Mouse (Mus musculus): ENCODE data around the gene Gm11627. TPM values are rescaled to one million over a fixed set of nuclear protein-coding genes. Genes with fewer than 3 reads are reported as not detected.

The Gm11627 gene
- polyA plus RNA-seq, 1 experiment: 1.9 TPM

- Histone ChIP-seq H3ac (ENCODE audit: control insufficient read depth, insufficient read length) (no peak overlapping the region), H3K4me2 (ENCODE audit: low read depth) (peak overlapping the region; percentile 90), H3K79me2 (ENCODE audit: control insufficient read depth, insufficient read depth) (peaks cover 29% of the 10 kb centered on the region), H3K4me3 (peak overlapping the region; percentile 38), H3K27me3 (ENCODE audit: control insufficient read depth, insufficient read depth, insufficient read length) (no peaks in the 10 kb centered on the region), H3K36me3 (ENCODE audit: control insufficient read depth, insufficient read depth) (no peaks in the 10 kb centered on the region)
- TF ChIP-seq POLR2AphosphoS2 (IDR thresholded peaks at IDR 0.05; ENCODE audit: insufficient read length, low read depth): no peak
- no peak for TF ChIP-seq MYOG (IDR thresholded peaks at IDR 0.05; ENCODE audit: control insufficient read depth in 1 of 3, insufficient read depth in 1 of 3, insufficient read length in 2 of 3, low read depth in 2 of 3)
- TF ChIP-seq USF1 (IDR thresholded peaks at IDR 0.05; ENCODE audit: low read depth): no peak
- TF ChIP-seq TCF3 (IDR thresholded peaks at IDR 0.05; ENCODE audit: insufficient read length, low read depth): no peak
- TF ChIP-seq MYOD1 (IDR thresholded peaks at IDR 0.05; ENCODE audit: control insufficient read depth in 1 of 3, insufficient read length in 2 of 3, low read depth in 2 of 3): no peak
- no peak for TF ChIP-seq SRF (IDR thresholded peaks at IDR 0.05; ENCODE audit: control insufficient read depth, insufficient read length, low read depth)
- no peak for TF ChIP-seq CEBPB (IDR thresholded peaks at IDR 0.05; ENCODE audit: insufficient read depth, poor library complexity, severe bottlenecking)
- no peak for TF ChIP-seq TCF12 (IDR thresholded peaks at IDR 0.05; ENCODE audit: insufficient read depth, poor library complexity, severe bottlenecking)
- no peak for TF ChIP-seq POLR2A (IDR thresholded peaks at IDR 0.05; ENCODE audit: insufficient read length, low read depth)
- TF ChIP-seq MAX (IDR thresholded peaks at IDR 0.05; ENCODE audit: low read depth): no peak
- no peak for TF ChIP-seq REST (IDR thresholded peaks at IDR 0.05; ENCODE audit: insufficient read depth, insufficient read length)
- no peak for TF ChIP-seq E2F4 (IDR thresholded peaks at IDR 0.05; ENCODE audit: insufficient read depth)
Observed at GRCm38 (mm10) chr11:102606751-102607171, 27.5 kb upstream of the Gm11627 start.

DNA sequence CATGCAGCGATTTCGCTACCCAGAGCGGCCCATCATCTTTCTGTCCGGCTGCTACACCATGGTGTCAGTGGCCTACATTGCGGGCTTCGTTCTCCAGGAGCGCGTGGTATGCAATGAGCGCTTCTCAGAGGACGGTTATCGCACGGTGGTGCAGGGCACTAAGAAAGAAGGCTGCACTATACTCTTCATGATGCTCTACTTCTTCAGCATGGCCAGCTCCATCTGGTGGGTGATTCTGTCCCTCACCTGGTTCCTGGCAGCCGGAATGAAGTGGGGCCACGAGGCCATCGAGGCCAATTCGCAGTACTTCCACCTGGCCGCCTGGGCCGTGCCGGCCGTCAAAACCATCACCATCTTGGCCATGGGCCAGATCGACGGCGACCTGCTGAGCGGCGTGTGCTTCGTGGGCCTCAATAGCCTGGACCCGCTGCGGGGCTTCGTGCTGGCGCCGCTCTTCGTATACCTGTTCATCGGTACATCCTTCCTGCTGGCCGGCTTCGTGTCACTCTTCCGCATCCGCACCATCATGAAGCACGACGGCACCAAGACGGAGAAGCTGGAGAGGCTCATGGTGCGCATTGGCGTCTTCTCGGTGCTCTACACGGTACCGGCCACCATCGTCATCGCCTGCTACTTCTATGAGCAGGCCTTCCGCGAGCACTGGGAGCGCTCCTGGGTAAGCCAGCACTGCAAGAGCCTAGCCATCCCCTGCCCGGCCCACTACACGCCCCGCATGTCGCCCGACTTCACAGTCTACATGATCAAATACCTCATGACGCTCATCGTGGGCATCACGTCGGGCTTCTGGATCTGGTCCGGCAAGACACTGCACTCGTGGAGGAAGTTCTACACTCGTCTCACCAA, 26.5 kb upstream of the Gm11627 start:
- Histone ChIP-seq H3K27me3 (ENCODE audit: control insufficient read depth, insufficient read depth, insufficient read length) (no peaks in the 10 kb centered on the region), H3K79me2 (ENCODE audit: control insufficient read depth, insufficient read depth) (peaks cover 29% of the 10 kb centered on the region), H3K4me2 (ENCODE audit: low read depth) (peak overlapping the region; percentile 90), H3K4me3 (peak overlapping the region; percentile 38), H3ac (ENCODE audit: control insufficient read depth, insufficient read length) (peak overlapping the region; percentile 91), H3K36me3 (ENCODE audit: control insufficient read depth, insufficient read depth) (no peaks in the 10 kb centered on the region)
- TF ChIP-seq E2F4 (IDR thresholded peaks at IDR 0.05; ENCODE audit: insufficient read depth) (no peak), POLR2A (IDR thresholded peaks at IDR 0.05; ENCODE audit: insufficient read length, low read depth) (peak; percentile 33), MYOD1 (IDR thresholded peaks at IDR 0.05; ENCODE audit: control insufficient read depth in 1 of 3, insufficient read length in 2 of 3, low read depth in 2 of 3) (peak in 1 of 3 experiments; percentile 13)

DNA sequence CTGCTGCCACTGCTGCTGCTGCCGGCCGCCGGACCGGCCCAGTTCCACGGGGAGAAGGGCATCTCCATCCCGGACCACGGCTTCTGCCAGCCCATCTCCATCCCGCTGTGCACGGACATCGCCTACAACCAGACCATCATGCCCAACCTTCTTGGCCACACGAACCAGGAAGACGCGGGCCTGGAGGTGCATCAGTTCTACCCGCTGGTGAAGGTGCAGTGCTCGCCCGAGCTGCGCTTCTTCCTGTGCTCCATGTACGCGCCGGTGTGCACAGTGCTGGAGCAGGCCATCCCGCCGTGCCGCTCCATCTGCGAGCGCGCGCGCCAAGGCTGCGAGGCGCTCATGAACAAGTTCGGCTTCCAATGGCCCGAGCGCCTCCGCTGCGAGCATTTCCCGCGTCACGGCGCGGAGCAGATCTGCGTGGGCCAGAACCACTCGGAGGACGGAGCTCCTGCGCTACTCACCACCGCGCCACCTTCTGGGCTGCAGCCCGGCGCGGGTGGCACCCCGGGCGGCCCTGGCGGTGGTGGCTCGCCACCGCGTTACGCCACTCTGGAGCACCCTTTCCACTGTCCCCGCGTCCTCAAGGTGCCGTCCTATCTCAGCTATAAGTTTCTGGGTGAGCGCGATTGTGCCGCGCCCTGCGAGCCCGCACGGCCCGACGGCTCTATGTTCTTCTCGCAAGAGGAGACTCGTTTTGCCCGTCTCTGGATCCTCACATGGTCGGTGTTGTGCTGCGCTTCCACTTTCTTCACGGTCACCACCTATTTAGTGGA, 25.7 kb upstream of the Gm11627 start:
- TF ChIP-seq TCF12 (IDR thresholded peaks at IDR 0.05; ENCODE audit: insufficient read depth, poor library complexity, severe bottlenecking): no peak
- TF ChIP-seq POLR2AphosphoS2 (IDR thresholded peaks at IDR 0.05; ENCODE audit: insufficient read length, low read depth): peak; percentile 46
- peak in 1 of 3 experiments; percentile 6 for TF ChIP-seq MYOD1 (IDR thresholded peaks at IDR 0.05; ENCODE audit: control insufficient read depth in 1 of 3, insufficient read length in 2 of 3, low read depth in 2 of 3)
- TF ChIP-seq CEBPB (IDR thresholded peaks at IDR 0.05; ENCODE audit: insufficient read depth, poor library complexity, severe bottlenecking): no peak
- peak; percentile 19 for TF ChIP-seq SRF (IDR thresholded peaks at IDR 0.05; ENCODE audit: control insufficient read depth, insufficient read length, low read depth)
- TF ChIP-seq REST (IDR thresholded peaks at IDR 0.05; ENCODE audit: insufficient read depth, insufficient read length): no peak
- TF ChIP-seq USF1 (IDR thresholded peaks at IDR 0.05; ENCODE audit: low read depth): no peak
- TF ChIP-seq MYOG (IDR thresholded peaks at IDR 0.05; ENCODE audit: control insufficient read depth in 1 of 3, insufficient read depth in 1 of 3, insufficient read length in 2 of 3, low read depth in 2 of 3): peak in 1 of 3 experiments; percentile 3
- no peak for TF ChIP-seq E2F4 (IDR thresholded peaks at IDR 0.05; ENCODE audit: insufficient read depth)
- TF ChIP-seq TCF3 (IDR thresholded peaks at IDR 0.05; ENCODE audit: insufficient read length, low read depth): no peak
- no peak for TF ChIP-seq POLR2A (IDR thresholded peaks at IDR 0.05; ENCODE audit: insufficient read length, low read depth)
- H3K27me3 ChIP-seq (ENCODE audit: control insufficient read depth, insufficient read depth, insufficient read length): no peaks in the 10 kb centered on the region
- peaks cover 29% of the 10 kb centered on the region for H3K79me2 ChIP-seq (ENCODE audit: control insufficient read depth, insufficient read depth)
- peak overlapping the region; percentile 90 for H3K4me2 ChIP-seq (ENCODE audit: low read depth)
- no peaks in the 10 kb centered on the region for H3K36me3 ChIP-seq (ENCODE audit: control insufficient read depth, insufficient read depth)
- peak overlapping the region; percentile 91 for H3ac ChIP-seq (ENCODE audit: control insufficient read depth, insufficient read length)
- H3K4me3 ChIP-seq: peak overlapping the region; percentile 38

DNA sequence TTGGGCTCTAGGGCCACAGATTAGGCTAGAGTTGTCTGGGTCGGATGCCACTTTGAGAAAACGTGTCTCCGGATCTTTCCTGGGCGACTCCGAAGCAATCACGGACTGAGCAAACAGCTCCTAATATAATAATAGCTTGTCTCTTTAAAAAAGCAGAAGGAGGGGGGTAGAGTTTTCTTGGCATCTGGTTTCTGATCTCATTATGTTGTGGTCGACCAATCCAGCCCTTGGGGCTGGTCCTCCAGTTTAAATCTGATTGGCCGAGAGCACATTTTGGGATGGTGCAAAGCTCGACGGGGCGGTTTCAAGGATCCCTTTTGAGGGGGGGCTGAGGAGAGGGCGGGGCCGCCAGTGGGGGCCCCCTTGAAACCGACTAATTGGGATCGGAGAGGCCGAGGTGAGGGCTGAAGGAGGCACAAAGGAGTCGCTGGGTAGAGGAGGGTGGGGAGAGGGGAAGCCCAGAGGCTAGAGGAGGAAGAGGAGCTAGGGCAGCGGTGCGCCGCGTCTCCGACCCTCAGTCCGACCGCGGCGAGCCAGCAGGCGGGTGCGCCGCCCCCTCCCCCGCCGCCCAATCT, 24.8 kb upstream of the Gm11627 start, which contains the start of gene Fzd2:
Gene Fzd2 (plus strand): TSS at position 387 of the 575 bp plus-strand sequence.
- Histone ChIP-seq H3K4me3 (peak within 1 kb of the TSS; percentile 38), H3K4me2 (ENCODE audit: low read depth) (peak within 1 kb of the TSS; percentile 95), H3K36me3 (ENCODE audit: control insufficient read depth, insufficient read depth) (no peaks in the 10 kb centered on the region), H3ac (ENCODE audit: control insufficient read depth, insufficient read length) (peak within 1 kb of the TSS; percentile 91), H3K79me2 (ENCODE audit: control insufficient read depth, insufficient read depth) (peaks cover 29% of the 10 kb centered on the region), H3K27me3 (ENCODE audit: control insufficient read depth, insufficient read depth, insufficient read length) (no peaks in the 10 kb centered on the region)
- TF ChIP-seq POLR2A (IDR thresholded peaks at IDR 0.05; ENCODE audit: insufficient read length, low read depth): peak; percentile 90
- no peak for TF ChIP-seq USF1 (IDR thresholded peaks at IDR 0.05; ENCODE audit: low read depth)
- TF ChIP-seq POLR2AphosphoS2 (IDR thresholded peaks at IDR 0.05; ENCODE audit: insufficient read length, low read depth): peak; percentile 79
- no peak for TF ChIP-seq MYOG (IDR thresholded peaks at IDR 0.05; ENCODE audit: control insufficient read depth in 1 of 3, insufficient read depth in 1 of 3, insufficient read length in 2 of 3, low read depth in 2 of 3)

Measured in myocyte (in vitro differentiated cells).